Mouse (Mus musculus) embryonic fibroblast, embryonic 13.5 days (primary cell): ENCODE data around the gene Camkk2.

Source experiments
- CTCF ChIP-seq: IDR thresholded peaks from 2 replicates; pipeline ENCODE4 v1.5.1; 2011; ENCODE audit warnings: mild to moderate bottlenecking, control low read depth, low read length, moderate library complexity, borderline replicate concordance; ENCODE audit not compliant: insufficient read depth
- POLR2A ChIP-seq: IDR thresholded peaks from 2 replicates; pipeline ENCODE4 v1.6.1; 2011; ENCODE audit warnings: low read depth, mild to moderate bottlenecking, control low read depth, low read length, moderate library complexity

GRCm38 (mm10) chr5:122708819-122709218, 70.4 kb downstream of the Camkk2 start:
- TF ChIP-seq CTCF: no peak
- TF ChIP-seq POLR2A: no peak
